Mouse (Mus musculus) right cerebral cortex, postnatal 4 days (tissue): ENCODE data around the gene Ifitm1.
"Not testable (repeated sequence)": the region's sequence is repeated elsewhere in the genome, so short reads cannot be mapped to it uniquely, and the experiment has no call there.

Experiments
- DNase-seq: peaks from one replicate; pipeline ENCODE4 v3.0.0-alpha.2; 2022

Ifitm1 gene

DNA sequence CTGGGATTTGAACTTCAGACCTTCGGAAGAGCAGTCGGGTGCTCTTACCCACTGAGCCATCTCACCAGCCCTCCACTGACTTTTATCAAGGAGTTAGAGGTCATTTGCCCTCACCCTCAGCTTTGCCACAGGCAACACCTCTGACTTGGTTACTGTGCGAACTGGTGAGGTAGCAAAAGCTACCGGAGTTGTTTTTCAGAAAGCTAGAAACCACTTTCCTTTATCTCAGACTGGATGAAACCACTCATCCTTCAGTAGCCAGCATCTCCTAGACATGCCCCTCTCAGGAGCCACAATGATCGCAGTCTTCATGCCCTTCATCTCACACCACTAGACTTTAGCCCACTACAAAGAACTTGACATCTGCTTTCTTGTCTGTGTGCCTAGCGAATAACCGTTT is 15.9 kb downstream of the Ifitm1 start:
- DNase-seq: no peak

DNA sequence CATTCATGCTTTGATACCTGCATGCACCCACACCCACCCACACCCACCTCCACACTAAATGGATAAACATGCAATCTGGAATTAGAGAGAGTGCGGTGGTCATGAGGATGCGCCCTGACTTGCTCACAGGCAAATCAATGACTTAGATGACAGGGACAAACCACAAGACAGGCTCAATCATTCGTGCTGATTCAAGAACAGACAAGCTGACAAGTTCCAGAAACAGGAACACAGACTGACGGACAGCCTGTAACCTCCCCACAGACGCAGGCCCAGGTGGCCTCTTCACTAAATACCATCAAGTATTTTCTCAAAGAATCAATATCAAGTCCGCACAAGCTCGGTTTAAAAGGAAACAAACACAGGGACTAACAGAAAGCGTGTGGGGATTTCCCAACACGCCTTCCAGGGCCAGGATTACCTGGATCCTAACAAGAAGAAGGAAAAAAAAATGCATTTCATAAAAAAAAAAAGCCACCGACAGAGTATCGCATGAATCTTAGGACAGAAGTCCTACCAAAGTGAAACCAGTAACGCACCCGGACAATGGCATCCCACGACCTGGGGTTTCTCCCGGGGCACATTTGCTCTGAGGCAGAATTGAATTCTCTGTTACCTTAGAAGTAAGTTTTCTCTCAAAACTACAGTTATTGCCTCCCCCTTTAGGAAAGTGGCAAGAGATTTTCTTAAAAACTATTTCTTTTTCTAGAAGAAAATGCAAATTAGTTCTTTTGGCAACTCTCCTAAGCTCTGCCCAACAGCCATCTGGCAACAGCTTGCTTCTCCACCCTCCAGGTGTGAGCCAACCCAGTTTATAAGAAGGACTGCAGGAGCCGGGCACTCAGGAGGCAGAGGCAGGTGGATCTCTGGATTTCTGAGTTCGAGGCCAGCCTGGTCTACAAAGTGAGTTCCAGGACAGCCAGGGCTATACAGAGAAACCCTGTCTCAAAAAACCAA is 20.4 kb downstream of the Ifitm1 start:
- no peak for DNase-seq

- no peak for DNase-seq
These were observed 22.0 kb downstream of the Ifitm1 start for GRCm38 (mm10) chr7:140989022-140989421.

DNA sequence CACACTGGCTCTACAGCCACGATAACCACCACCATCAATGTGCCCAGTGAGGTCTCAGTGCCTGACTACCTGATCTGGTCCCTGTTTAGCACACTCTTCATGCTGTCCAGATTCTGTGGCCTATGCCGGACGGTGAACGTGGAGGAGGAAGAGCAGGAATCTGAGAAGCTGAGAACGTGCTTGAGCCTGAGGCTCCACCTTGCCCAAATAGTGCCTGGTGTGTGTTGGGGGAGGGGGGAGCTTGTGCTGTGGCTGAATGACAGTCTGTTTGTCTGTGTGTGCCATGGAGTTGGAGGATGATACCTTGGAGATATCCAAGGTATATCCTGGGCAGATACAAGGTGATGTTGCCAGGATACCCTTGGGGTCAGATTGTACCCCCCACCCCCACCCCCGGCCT is 23.2 kb downstream of the Ifitm1 start:
- no peak for DNase-seq

- no peak for DNase-seq
These were observed 23.6 kb downstream of the Ifitm1 start for GRCm38 (mm10) chr7:140990622-140991021.

GRCm38 (mm10) chr7:140991117-140991689 is 24.2 kb downstream of the Ifitm1 start:
- no peak for DNase-seq

GRCm38 (mm10) chr7:140997817-140998216 is 30.8 kb downstream of the Ifitm1 start:
- no peak for DNase-seq

GRCm38 (mm10) chr7:140998853-140999700 is 32.1 kb downstream of the Ifitm1 start:
- no peak for DNase-seq

DNA sequence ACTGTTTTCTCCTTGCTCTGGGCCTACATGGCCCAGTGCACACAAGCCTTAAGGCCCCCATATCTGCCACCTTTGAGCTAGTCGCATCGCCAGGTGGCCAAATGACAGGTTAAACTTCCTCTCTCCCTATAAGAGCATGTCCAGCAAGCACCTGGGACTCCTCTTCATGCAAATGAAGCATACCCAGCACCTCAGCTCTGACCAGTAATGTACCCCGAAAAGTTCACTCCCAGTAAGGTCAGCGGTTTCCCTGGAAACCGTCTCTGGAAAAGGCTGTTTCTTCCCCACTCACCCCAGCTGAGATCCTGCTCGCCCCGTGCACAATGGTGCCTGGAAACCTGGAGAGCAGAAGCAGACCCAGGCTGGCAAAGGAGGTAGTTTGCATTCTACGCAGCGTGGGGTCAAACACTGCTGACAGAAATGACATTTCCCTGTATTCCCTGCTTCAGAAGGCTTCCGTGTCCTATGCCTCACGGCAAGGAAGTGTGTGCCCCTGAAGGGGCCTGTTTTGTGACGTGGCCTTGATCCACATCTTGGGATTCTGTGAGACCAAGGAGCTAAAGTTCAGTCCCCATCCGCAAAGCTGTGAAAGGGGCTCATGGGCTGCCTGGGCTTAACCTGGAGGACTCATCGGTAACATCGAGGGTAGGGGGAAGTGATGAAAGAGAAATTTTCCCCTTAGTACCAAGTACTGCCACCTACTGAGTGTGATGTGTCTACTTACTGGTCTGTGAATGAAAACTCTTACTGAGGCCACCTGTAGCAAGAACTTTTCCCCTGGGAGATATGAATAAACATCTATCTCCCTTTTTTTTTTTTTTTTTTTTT is 34.1 kb downstream of the Ifitm1 start:
- no peak for DNase-seq

DNA sequence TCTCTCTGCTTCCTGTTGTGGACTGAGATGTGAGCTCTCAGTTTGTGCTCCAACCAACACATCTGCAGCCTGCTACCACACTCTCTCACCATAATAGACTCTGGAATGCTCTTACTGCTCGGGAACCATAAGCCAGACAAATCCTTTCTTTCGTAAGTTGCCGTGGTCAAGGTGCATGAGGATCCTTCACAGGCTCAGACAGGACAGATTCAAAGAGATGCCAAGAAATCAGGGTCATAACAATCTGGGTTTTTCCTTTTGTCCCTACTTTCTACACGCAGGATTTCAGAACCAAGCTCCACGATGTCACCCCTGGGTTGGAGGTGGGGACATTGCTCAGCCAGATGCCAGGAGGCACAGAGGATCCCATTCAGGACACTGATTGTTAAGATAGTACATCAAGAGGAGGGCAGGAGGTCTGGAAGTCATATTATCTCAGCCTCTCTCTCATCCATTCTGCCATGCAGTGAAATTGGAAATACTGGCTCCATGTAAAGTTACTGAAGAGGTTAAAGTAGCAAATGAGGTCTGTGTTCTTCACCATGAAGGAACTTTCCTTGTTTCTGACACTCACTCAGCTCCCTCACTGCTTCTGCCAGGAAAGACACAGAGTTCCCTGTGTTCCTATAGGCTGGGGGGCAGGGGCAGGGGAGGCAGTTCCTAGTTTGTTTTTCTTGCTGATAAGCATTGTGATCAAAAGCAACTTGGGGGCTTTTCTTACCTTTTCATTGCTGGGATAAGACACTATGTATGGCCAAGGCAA is 36.4 kb downstream of the Ifitm1 start:
- DNase-seq: no peak

GRCm38 (mm10) chr7:141006446-141006845 is 39.4 kb downstream of the Ifitm1 start:
- no peak for DNase-seq

DNA sequence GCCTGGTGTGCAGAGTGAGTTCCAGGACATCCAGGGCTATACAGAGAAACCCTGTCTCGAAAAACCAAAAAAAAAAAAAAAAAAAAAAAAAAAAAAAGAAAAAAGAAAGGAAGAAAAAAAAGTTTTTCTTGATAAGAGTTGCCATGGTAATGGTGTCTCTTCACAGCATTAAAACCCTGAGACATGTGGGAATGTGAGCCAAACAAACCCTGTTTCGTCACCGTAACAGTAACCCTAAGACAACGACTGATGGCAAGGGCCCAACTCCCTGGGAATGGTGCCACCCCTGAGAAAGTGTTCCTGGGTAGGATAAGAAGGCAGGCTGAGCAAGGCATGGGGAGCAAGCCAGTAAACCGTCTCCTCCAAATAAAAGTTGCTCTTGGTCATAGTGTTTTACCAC is 39.9 kb downstream of the Ifitm1 start:
- peak; percentile 61 for DNase-seq

- DNase-seq: no peak
These were observed 41.3 kb downstream of the Ifitm1 start for GRCm38 (mm10) chr7:141008312-141008761.

DNA sequence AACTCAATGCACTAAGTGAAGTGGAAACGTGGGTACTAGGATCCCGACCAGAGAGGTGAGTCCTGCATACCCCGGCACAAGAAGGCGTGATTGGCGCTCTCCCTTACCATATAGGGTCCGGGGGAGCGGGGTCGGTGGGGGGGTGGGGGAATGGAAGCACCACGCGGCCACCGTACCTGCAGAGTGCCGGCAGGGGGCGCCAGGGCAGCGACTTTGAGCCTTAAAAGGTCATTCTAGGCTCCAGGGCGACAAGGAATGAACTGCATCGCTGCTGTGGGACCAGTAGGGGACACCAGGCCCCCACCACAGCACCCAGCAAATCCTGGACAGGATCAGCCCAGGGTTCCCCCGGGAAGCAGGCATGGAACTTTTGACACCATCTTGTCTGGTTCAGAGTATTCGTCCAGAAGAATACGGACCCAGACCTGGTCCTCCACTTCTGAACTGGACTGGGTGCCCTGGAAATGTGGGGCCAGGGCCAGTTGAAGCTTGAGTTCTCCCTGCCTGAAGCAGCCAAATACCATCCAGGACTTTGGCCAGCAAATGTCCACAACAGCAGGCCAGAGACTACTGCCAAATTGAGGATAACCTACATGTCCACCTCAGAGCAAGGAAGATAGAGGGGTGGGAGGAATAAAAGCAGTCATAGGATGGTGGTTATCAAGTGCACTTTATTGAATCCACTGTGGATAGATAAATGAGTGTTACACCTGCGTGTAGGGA is 42.1 kb downstream of the Ifitm1 start:
- peak; percentile 65 for DNase-seq

- DNase-seq: no peak
These were observed 42.6 kb downstream of the Ifitm1 start for GRCm38 (mm10) chr7:141009665-141010064.

DNA sequence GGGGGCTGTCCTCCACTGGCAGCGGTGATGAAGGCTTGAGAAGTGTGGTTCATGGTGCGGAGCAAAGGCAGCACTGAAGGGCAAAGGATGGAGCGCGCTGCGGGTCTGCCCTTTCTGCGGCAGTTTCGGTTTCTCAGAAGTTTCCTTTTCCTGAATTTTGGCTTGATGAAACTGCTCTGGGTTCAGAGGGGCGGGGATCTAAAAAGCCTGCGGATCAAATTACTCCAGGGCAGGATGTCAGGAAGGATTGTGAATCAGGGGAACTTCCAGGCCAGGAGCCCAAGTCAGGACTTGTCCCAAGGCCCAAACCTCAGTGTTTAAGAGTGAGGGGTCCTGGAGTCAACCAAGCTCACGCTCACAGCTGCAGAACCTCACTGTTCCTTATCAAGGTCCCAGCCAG is 43.6 kb downstream of the Ifitm1 start, which contains the start of gene Ifitm3:
TSS of gene Ifitm3 (minus strand) at position 178 of the 400 bp plus-strand sequence.
- no peak for DNase-seq

DNA sequence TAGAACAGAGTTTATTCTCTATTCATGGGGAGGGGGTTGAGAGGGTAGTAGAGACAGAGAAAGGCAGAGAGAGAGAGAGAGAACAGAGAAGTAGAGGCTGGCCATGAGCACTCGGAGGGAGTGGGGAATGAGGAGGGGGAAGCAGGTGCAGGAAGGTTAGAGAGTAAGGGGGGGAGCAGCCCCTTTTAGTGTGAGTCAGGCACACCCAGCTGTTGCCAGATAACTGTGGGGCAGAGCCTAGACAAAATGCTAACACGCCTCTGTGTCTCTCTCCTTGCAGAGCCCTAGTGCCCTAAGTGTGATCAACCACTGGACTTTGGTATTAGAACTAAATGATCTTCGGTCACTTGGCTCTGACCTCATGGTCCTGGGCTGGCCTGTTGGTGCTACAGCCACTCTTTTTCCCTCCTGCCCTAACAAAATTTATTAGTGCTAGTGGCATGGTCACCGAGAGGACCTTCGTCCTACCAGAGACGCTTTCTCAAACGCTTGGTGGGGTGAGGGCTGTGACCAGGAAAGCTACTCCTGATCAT is 44.3 kb downstream of the Ifitm1 start:
- DNase-seq: no peak

DNA sequence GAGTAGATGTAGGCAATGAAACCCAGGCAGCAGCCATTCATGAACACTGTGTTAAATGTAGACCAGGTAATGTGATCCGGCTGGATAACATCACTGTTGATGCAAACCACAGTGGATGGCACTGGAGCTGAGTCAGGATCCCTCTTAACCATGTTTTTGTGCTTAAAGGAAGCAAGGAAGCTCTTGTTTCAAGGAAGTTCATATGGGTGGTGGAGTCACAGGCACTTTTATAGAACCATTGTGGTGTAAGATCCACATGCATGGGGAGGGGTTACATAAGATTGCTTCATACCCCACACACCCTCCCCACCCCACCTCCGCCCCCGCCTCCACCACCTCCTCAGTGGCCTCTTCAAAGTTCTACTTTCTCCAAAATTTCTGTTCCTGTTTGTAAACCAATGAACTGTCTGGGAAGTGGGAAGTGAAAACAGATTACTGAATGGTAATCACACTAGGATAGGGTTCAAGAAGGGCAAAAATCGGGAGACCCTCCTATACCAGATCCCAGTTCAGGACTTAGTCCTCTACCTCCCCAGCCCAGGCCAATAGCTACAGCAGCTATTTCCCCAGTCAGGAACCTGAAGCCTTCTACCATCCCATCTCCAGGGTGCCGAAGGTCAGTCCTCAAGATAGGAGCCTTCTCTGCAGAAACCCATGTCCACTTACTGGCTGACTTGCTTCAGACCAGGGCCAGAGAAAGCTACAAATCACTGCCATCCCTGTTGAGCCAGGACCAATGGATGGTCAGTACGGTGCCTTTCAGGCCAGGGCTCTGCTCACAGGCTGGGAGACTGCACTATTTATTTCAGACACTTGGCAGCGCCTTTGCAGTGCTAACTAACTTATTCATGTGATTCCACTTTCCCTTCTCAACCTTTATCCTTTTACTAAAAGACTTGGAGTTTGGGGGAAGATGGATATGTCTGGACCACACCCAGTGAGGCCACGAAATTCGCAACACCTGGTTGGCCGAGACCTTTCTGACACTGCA is 50.0 kb downstream of the Ifitm1 start:
- no peak for DNase-seq

DNA sequence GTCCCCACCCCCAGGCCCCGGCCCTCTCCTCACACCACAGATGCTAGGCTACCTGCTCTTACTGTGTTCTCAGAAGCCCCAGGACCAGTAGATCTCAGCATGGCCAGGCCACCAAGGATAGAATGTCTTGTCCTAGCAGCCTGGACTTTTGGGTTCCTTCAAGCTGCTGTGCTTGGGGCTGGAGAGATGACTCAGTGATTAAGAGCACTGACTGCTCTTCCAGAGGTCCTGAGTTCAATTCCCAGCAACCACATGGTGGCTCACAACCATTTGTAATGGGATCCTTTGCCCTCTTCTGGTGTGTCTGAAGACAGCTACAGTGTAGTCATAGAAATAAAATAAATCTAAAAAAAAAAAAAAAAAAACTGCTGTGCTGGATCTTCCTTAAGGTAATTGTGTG is 50.8 kb downstream of the Ifitm1 start, which contains the start of gene Ifitm6:
TSS of gene Ifitm6 (minus strand) at position 101 of the 400 bp plus-strand sequence.
- DNase-seq: not testable (repeated sequence)
